Mouse (Mus musculus): ENCODE data around the gene Tbc1d9b. TPM values are rescaled to one million over a fixed set of nuclear protein-coding genes. Genes with fewer than 3 reads are reported as not detected.

Tbc1d9b gene
- polyA plus RNA-seq, 1 experiment from 2014 or later = 9.1 TPM

DNA sequence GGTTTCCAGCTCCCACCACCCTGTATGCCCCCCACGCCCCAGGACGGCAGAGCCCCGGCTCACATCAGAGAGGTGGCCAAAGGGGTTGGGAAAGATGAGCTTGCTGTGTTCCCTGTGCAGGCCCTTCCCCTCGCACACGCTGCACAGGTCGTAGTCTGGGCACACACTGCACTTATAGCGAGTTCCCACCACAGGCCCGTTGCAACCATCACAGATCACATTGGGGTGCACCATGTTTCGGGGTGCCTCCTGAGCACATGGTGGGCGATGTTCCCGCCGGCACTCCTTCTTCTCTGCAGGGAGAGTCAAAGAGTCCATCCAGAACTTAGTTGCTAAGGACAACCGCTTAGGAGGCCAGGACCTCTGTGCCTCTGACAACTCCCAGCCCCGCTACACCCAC is 76.1 kb downstream of the Tbc1d9b start:
- Histone ChIP-seq H3K9ac (replicated peaks) (no peak overlapping the region), H3K9me3 (ENCODE audit: low read length) (no peaks in the 10 kb centered on the region), H3K27ac (ENCODE audit: low read depth) (no peak overlapping the region), H3K27me3 (ENCODE audit: insufficient read depth, low read length) (no peaks in the 10 kb centered on the region), H3K36me3 (replicated peaks; ENCODE audit: insufficient read depth, low read length) (peaks cover 61% of the 10 kb centered on the region), H3K4me3 (ENCODE audit: low read depth, low read length) (no peak overlapping the region), H3K4me1 (ENCODE audit: insufficient read depth) (peaks cover 36% of the 10 kb centered on the region), H3K4me2 (ENCODE audit: low read depth, low read length) (no peak overlapping the region)
- DNase-seq (no peak), ATAC-seq (no peak)
- WGBS (ENCODE audit: insufficient replicate concordance) = 94% methylated on average over 14 of the region's 14 CpGs
- no peak for TF ChIP-seq CTCF (IDR thresholded peaks at IDR 0.05; ENCODE audit: low read depth)
- TF ChIP-seq EP300 (IDR thresholded peaks at IDR 0.05; ENCODE audit: low read depth) = no peak

DNA sequence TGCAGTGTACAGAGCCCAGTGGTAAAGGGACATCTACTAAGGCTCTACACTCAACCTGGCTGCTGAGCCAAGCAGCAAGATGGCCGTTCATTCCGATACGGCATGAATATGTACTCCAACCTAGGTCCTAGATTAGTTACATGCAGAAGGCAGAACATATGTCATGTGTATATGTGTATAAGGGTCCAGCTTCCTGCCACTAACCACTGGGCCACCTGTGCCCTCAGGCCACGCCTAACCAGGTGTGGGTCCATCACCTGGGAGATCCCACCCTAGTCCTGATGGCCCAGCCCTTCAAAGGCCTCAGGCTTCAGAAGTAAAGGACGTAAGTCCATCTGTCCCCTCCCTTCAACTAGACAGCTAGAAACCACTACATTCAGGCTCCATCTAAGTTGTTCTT is 76.8 kb downstream of the Tbc1d9b start:
- H3K9me3 ChIP-seq (ENCODE audit: low read length) = no peaks in the 10 kb centered on the region
- no peak overlapping the region for H3K4me3 ChIP-seq (ENCODE audit: low read depth, low read length)
- 0 out of 2 replicates have a peak overlapping the region, but pooled peaks have one; percentile 7 for H3K9ac ChIP-seq (replicated peaks)
- no peaks in the 10 kb centered on the region for H3K27me3 ChIP-seq (ENCODE audit: insufficient read depth, low read length)
- no peak for ATAC-seq
- WGBS (ENCODE audit: insufficient replicate concordance) = 89% methylated on average over 5 of the region's 5 CpGs
- TF ChIP-seq CTCF (IDR thresholded peaks at IDR 0.05; ENCODE audit: low read depth) (no peak), EP300 (IDR thresholded peaks at IDR 0.05; ENCODE audit: low read depth) (no peak)
- no peak for DNase-seq
- H3K4me1 ChIP-seq (ENCODE audit: insufficient read depth) = peaks cover 42% of the 10 kb centered on the region
- peak overlapping the region; percentile 70; the same call in 1 of the 2 replicates for H3K4me2 ChIP-seq (ENCODE audit: low read depth, low read length)
- peaks cover 54% of the 10 kb centered on the region for H3K36me3 ChIP-seq (replicated peaks; ENCODE audit: insufficient read depth, low read length)
- no peak overlapping the region for H3K27ac ChIP-seq (ENCODE audit: low read depth)

DNA sequence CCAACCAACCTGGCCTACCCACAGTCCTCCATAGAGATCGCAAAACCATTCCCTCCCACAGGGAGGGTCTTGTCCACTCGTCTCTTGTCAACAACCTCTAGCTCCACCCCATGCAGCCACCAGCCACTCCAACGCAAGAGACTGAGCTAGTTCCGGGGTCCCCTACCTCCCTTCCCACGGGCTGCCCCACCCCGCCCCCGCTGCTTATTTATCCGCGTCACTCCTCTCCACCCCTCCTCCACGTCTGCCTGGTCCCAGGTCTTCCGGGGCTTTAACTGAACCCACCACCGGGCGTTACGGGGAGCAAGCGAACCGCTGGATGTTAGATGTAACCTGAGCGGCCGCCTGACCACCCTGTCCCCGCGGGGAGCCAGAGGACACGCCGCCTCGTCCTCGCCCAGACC is 78.9 kb downstream of the Tbc1d9b start:
- Histone ChIP-seq H3K9me3 (ENCODE audit: low read length) (no peaks in the 10 kb centered on the region), H3K9ac (replicated peaks) (peak overlapping the region; percentile 97), H3K4me1 (ENCODE audit: insufficient read depth) (peaks cover 49% of the 10 kb centered on the region), H3K27ac (ENCODE audit: low read depth) (peak overlapping the region; percentile 99), H3K4me3 (ENCODE audit: low read depth, low read length) (peak overlapping the region; percentile 87), H3K36me3 (replicated peaks; ENCODE audit: insufficient read depth, low read length) (peaks cover 36% of the 10 kb centered on the region), H3K4me2 (ENCODE audit: low read depth, low read length) (peak overlapping the region; percentile 70), H3K27me3 (ENCODE audit: insufficient read depth, low read length) (no peaks in the 10 kb centered on the region)
- ATAC-seq (peak; percentile 87), DNase-seq (peak; percentile 94)
- TF ChIP-seq EP300 (IDR thresholded peaks at IDR 0.05; ENCODE audit: low read depth) (no peak), CTCF (IDR thresholded peaks at IDR 0.05; ENCODE audit: low read depth) (no peak)
- 1% methylated on average over 24 of the region's 24 CpGs for WGBS (ENCODE audit: insufficient replicate concordance)

DNA sequence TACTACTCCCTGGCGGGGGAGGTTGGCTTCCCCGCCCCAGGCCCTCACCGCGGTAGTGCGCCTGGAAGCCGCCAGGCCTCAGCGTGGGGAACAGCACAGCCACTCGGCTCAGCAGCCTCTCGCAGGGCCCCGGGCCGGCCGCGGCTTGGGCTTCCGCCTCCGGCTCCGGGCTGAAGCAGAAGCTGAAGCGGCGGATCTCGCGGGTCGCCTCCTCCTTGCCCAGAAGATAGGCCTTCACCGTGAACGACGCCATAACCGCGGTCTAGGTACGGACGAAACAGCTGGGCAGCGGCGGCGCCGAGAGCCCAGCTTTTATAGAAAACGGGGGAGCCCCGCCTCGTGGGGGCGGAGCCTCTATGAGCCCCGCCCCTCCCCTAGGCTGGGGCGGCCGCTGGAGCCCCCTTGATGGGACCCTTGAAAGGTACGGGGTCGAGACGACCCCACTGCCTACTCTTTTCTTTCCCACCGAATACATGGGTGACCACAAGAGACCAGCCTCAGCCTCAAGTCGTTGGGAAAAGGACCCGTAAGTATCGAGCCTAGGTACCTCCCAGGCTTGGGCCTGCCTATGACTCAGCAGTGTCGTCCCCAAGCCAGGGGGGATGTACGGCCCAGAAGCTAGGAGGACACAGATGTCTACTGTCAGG is 79.4 kb downstream of the Tbc1d9b start, which contains the start of the genes Sqstm1 and Mgat4b:
Gene Sqstm1, minus strand, starts transcription at position 323 of the 647 bp plus-strand sequence.
Gene Mgat4b, plus strand, starts transcription at position 386 of the 647 bp plus-strand sequence.
- peak; percentile 27; the same call in 1 of the 2 replicates for TF ChIP-seq EP300 (IDR thresholded peaks at IDR 0.05; ENCODE audit: low read depth)
- TF ChIP-seq CTCF (IDR thresholded peaks at IDR 0.05; ENCODE audit: low read depth) = peak; percentile 22; the same call in 1 of the 2 replicates
- peak within 1 kb of the TSS; percentile 70 for H3K4me2 ChIP-seq (ENCODE audit: low read depth, low read length)
- under 1% methylated on average over 46 of the region's 48 CpGs for WGBS (ENCODE audit: insufficient replicate concordance)
- H3K9me3 ChIP-seq (ENCODE audit: low read length) = no peaks in the 10 kb centered on the region
- peak within 1 kb of the TSS; percentile 87 for H3K4me3 ChIP-seq (ENCODE audit: low read depth, low read length)
- peak within 1 kb of the TSS; percentile 97 for H3K9ac ChIP-seq (replicated peaks)
- peak; percentile 63 for ATAC-seq
- H3K27ac ChIP-seq (ENCODE audit: low read depth) = peak within 1 kb of the TSS; percentile 99
- peak; percentile 86 for DNase-seq
- peaks cover 31% of the 10 kb centered on the region for H3K36me3 ChIP-seq (replicated peaks; ENCODE audit: insufficient read depth, low read length)
- H3K4me1 ChIP-seq (ENCODE audit: insufficient read depth) = peaks cover 47% of the 10 kb centered on the region
- no peaks in the 10 kb centered on the region for H3K27me3 ChIP-seq (ENCODE audit: insufficient read depth, low read length)

DNA sequence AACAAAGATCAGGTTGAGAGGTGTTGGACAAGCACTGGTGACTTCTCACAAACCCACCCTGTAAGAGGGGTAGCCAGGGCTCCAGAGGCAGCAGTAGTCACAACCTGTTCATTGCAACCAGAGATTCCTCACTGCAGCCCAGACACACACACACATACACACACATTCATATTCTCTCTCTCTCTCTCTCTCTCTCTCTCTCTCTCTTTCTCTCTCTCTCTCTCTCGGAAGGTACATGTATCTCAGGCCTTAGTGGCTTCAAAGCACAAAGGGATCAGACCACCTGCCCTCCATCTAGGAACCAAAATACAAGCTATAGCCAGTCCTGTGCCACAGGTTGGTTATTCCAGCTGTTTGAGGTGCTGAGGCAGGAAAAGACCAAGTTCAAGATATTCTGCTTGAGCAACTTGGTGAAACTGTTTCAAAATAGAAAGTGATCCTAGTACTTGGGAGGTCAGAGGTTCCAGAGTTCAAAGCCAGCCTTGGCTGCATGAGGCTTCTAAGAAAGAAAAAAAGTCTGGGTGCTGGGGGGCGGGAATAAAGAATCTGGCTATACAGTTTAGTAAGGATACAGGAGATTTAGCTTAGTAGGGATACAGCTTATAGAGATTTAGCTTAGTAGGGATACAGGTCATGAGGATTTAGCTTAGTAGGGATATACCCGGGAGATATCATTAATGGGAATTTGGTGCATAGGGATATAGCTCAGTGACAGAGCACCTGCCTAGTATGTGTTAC is 80.3 kb downstream of the Tbc1d9b start:
- Histone ChIP-seq H3K27me3 (ENCODE audit: insufficient read depth, low read length) (no peaks in the 10 kb centered on the region), H3K4me1 (ENCODE audit: insufficient read depth) (peaks cover 43% of the 10 kb centered on the region), H3K9me3 (ENCODE audit: low read length) (no peaks in the 10 kb centered on the region), H3K27ac (ENCODE audit: low read depth) (peak overlapping the region; percentile 99), H3K4me3 (ENCODE audit: low read depth, low read length) (peak overlapping the region; percentile 87), H3K9ac (replicated peaks) (peak overlapping the region; percentile 97; the same call in 1 of the 2 replicates), H3K4me2 (ENCODE audit: low read depth, low read length) (peak overlapping the region; percentile 70), H3K36me3 (replicated peaks; ENCODE audit: insufficient read depth, low read length) (peaks cover 22% of the 10 kb centered on the region)
- DNase-seq (no peak), ATAC-seq (no peak)
- WGBS (ENCODE audit: insufficient replicate concordance) = 93% methylated on average over 3 of the region's 3 CpGs
- TF ChIP-seq CTCF (IDR thresholded peaks at IDR 0.05; ENCODE audit: low read depth) (no peak), EP300 (IDR thresholded peaks at IDR 0.05; ENCODE audit: low read depth) (no peak)

All from liver, postnatal 0 days (tissue).